Mouse (Mus musculus) hindbrain, embryonic 13.5 days (tissue): Measurements from ENCODE around the gene Dock2. TPM values are rescaled to one million over a fixed set of nuclear protein-coding genes. Genes with fewer than 3 reads are reported as not detected.

Source experiments
- ATAC-seq: fragments of 200-750 bp; cut with Nextera tagmentation; 2 replicates; pipeline ENCODE4 v1.8.0; 2017; ENCODE audit warnings: moderate TSS enrichment; ENCODE audit not compliant: low FRiP score
- H3K27ac ChIP-seq: fragments of 300-500 bp; sonication (generic); 2 replicates; pipeline ENCODE4 v1.5.1; 2015; ENCODE audit warnings: inconsistent platforms, mild to moderate bottlenecking, moderate library complexity
- H3K27me3 ChIP-seq: fragments of 300-500 bp; sonication (generic); 2 replicates; pipeline ENCODE4 v1.6.1; 2015; ENCODE audit warnings: mild to moderate bottlenecking, inconsistent platforms
- H3K36me3 ChIP-seq: fragments of 300-500 bp; sonication (generic); 2 replicates; pipeline ENCODE4 v1.6.1; 2015; ENCODE audit warnings: mild to moderate bottlenecking, inconsistent platforms
- H3K4me1 ChIP-seq: fragments of 300-500 bp; sonication (generic); replicated peaks from 2 replicates; pipeline ENCODE4 v1.6.1; 2015; ENCODE audit warnings: inconsistent platforms
- H3K4me2 ChIP-seq: fragments of 300-500 bp; sonication (generic); 2 replicates; pipeline ENCODE4 v1.6.1; 2015; ENCODE audit warnings: inconsistent platforms, mild to moderate bottlenecking, moderate library complexity
- H3K4me3 ChIP-seq: fragments of 300-500 bp; sonication (generic); 2 replicates; pipeline ENCODE4 v1.5.1; 2015; ENCODE audit warnings: mild to moderate bottlenecking, inconsistent platforms
- H3K9ac ChIP-seq: fragments of 300-500 bp; sonication (generic); 2 replicates; pipeline ENCODE4 v1.6.1; 2015; ENCODE audit warnings: mild to moderate bottlenecking, inconsistent platforms
- H3K9me3 ChIP-seq: fragments of 300-500 bp; sonication (generic); 2 replicates; pipeline ENCODE4 v1.6.1; 2016; ENCODE audit warnings: inconsistent platforms
- WGBS: fragments of 180-500 bp; shearing (Covaris S2); methylation state at CpG from one replicate; pipeline ENCODE4 v1.1.7; 2015; 5-methylcytosine and 5-hydroxymethylcytosine counted together
- polyA plus RNA-seq: library from polyadenylated mRNA; unstranded; fragments of >200 nt; fragmentation: Nextera tagmentation; extraction: Ambion mirVana; gene quantifications from 2 replicates; pipeline ENCODE4 v1.2.1, GENCODE M21; 2015

Gene Dock2
- polyA plus RNA-seq, 1 experiment from 2014 or later = 0.93 TPM

- no peak overlapping the region for H3K4me2 ChIP-seq
- 86% methylated on average over 8 of the region's 8 CpGs for WGBS
- H3K36me3 ChIP-seq = no peaks in the 10 kb centered on the region
- H3K27me3 ChIP-seq = no peaks in the 10 kb centered on the region
- no peak overlapping the region for H3K9ac ChIP-seq
- peaks cover 6% of the 10 kb centered on the region; the same call in 1 of the 2 replicates for H3K4me1 ChIP-seq
- H3K9me3 ChIP-seq = no peaks in the 10 kb centered on the region
- no peak overlapping the region for H3K4me3 ChIP-seq
- H3K27ac ChIP-seq = no peak overlapping the region
- no peak for ATAC-seq
Measured at GRCm38 (mm10) chr11:34401343-34401742, 382.3 kb downstream of the Dock2 start.

GRCm38 (mm10) chr11:34398555-34398954 lies 385.1 kb downstream of the Dock2 start:
- WGBS = 90% methylated on average over 2 of the region's 2 CpGs

GRCm38 (mm10) chr11:34397661-34398060 lies 386.0 kb downstream of the Dock2 start:
- Histone ChIP-seq H3K4me2 (no peak overlapping the region), H3K9me3 (no peaks in the 10 kb centered on the region), H3K27ac (no peak overlapping the region), H3K4me1 (0 out of 2 replicates have a peak, but pooled peaks cover 3% of the 10 kb centered on the region), H3K36me3 (no peaks in the 10 kb centered on the region), H3K9ac (no peak overlapping the region), H3K27me3 (no peaks in the 10 kb centered on the region), H3K4me3 (no peak overlapping the region)
- no peak for ATAC-seq
- 94% methylated on average over 5 of the region's 5 CpGs for WGBS

More at GRCm38 (mm10) chr11:34398555-34398954, 385.1 kb downstream of the Dock2 start:
- no peak overlapping the region for H3K4me3 ChIP-seq
- ATAC-seq = no peak
- no peak overlapping the region for H3K4me2 ChIP-seq
- H3K36me3 ChIP-seq = no peaks in the 10 kb centered on the region
- H3K9ac ChIP-seq = no peak overlapping the region
- H3K27ac ChIP-seq = no peak overlapping the region
- no peaks in the 10 kb centered on the region for H3K9me3 ChIP-seq
- no peaks in the 10 kb centered on the region for H3K27me3 ChIP-seq
- 0 out of 2 replicates have a peak, but pooled peaks cover 3% of the 10 kb centered on the region for H3K4me1 ChIP-seq

GRCm38 (mm10) chr11:34395802-34396201 lies 387.9 kb downstream of the Dock2 start:
- Histone ChIP-seq H3K27me3 (no peaks in the 10 kb centered on the region), H3K9ac (no peak overlapping the region), H3K4me2 (no peak overlapping the region), H3K4me1 (peaks cover 3% of the 10 kb centered on the region; the same call in 1 of the 2 replicates), H3K36me3 (no peaks in the 10 kb centered on the region), H3K27ac (no peak overlapping the region), H3K9me3 (no peaks in the 10 kb centered on the region), H3K4me3 (no peak overlapping the region)
- WGBS = 88% methylated on average over 3 of the region's 3 CpGs
- ATAC-seq = no peak

DNA sequence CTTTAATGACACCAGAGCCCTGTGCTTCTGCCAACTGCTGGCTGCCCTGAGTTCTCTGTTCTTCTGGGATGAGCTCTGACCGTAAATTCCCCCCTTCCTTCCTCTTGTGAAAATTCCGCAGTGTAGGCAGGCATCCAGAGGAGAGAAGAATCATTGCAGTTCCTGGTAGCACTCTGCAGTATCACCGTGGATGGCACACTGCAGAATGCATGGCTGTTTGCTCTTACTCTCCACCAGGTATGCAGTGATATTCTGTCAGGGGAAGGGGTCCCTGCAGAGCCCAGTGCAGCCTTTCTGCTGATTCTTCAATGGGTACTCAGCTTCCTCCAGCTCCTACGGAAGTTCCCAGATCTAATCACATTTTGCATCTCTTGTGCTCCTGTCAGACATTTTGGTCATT lies 391.6 kb downstream of the Dock2 start:
- H3K27me3 ChIP-seq = no peaks in the 10 kb centered on the region
- no peak overlapping the region for H3K4me3 ChIP-seq
- H3K36me3 ChIP-seq = no peaks in the 10 kb centered on the region
- H3K9ac ChIP-seq = no peak overlapping the region
- peaks cover 3% of the 10 kb centered on the region; the same call in 1 of the 2 replicates for H3K4me1 ChIP-seq
- no peaks in the 10 kb centered on the region for H3K9me3 ChIP-seq
- ATAC-seq = no peak
- no peak overlapping the region for H3K27ac ChIP-seq
- 65% methylated on average over 4 of the region's 4 CpGs for WGBS
- no peak overlapping the region for H3K4me2 ChIP-seq

- no peak overlapping the region for H3K4me2 ChIP-seq
- no peak overlapping the region for H3K9ac ChIP-seq
- H3K27me3 ChIP-seq = no peaks in the 10 kb centered on the region
- H3K4me3 ChIP-seq = no peak overlapping the region
- WGBS = 92% methylated on average over 6 of the region's 6 CpGs
- H3K36me3 ChIP-seq = no peaks in the 10 kb centered on the region
- H3K4me1 ChIP-seq = peaks cover 11% of the 10 kb centered on the region
- H3K27ac ChIP-seq = no peak overlapping the region
- no peak for ATAC-seq
- no peaks in the 10 kb centered on the region for H3K9me3 ChIP-seq
Measured at GRCm38 (mm10) chr11:34389261-34390116, 394.2 kb downstream of the Dock2 start.

- Histone ChIP-seq H3K27me3 (no peaks in the 10 kb centered on the region), H3K4me3 (no peak overlapping the region), H3K36me3 (no peaks in the 10 kb centered on the region), H3K27ac (peak overlapping the region; percentile 40), H3K4me2 (no peak overlapping the region), H3K9me3 (no peaks in the 10 kb centered on the region), H3K9ac (no peak overlapping the region), H3K4me1 (peaks cover 11% of the 10 kb centered on the region)
- ATAC-seq = peak; percentile 92
- whole genome bisulfite sequencing = 41% methylated on average over 1 of the region's 1 CpGs
Measured at GRCm38 (mm10) chr11:34385001-34385688, 398.5 kb downstream of the Dock2 start.

- H3K27ac ChIP-seq = no peak overlapping the region
- no peak overlapping the region for H3K9ac ChIP-seq
- no peaks in the 10 kb centered on the region for H3K27me3 ChIP-seq
- no peaks in the 10 kb centered on the region for H3K36me3 ChIP-seq
- H3K9me3 ChIP-seq = no peaks in the 10 kb centered on the region
- no peak overlapping the region for H3K4me3 ChIP-seq
- peaks cover 11% of the 10 kb centered on the region for H3K4me1 ChIP-seq
- ATAC-seq = no peak
- 77% methylated on average over 4 of the region's 4 CpGs for WGBS
- no peak overlapping the region for H3K4me2 ChIP-seq
Measured at GRCm38 (mm10) chr11:34384178-34384577, 399.5 kb downstream of the Dock2 start.

GRCm38 (mm10) chr11:34383501-34383900 lies 400.2 kb downstream of the Dock2 start:
- H3K4me3 ChIP-seq = no peak overlapping the region
- no peak overlapping the region for H3K9ac ChIP-seq
- no peaks in the 10 kb centered on the region for H3K27me3 ChIP-seq
- no peak for ATAC-seq
- no peaks in the 10 kb centered on the region for H3K9me3 ChIP-seq
- peaks cover 11% of the 10 kb centered on the region for H3K4me1 ChIP-seq
- no peak overlapping the region for H3K27ac ChIP-seq
- 92% methylated on average over 3 of the region's 3 CpGs for WGBS
- no peaks in the 10 kb centered on the region for H3K36me3 ChIP-seq
- no peak overlapping the region for H3K4me2 ChIP-seq

- Histone ChIP-seq H3K36me3 (no peaks in the 10 kb centered on the region), H3K4me1 (peaks cover 11% of the 10 kb centered on the region), H3K4me2 (no peak overlapping the region), H3K27me3 (no peaks in the 10 kb centered on the region), H3K9ac (no peak overlapping the region), H3K9me3 (no peaks in the 10 kb centered on the region), H3K4me3 (no peak overlapping the region), H3K27ac (peak overlapping the region; percentile 19; the same call in 1 of the 2 replicates)
- ATAC-seq = 0 out of 2 replicates have a peak, but pooled peaks have one; percentile 32
- WGBS = 49% methylated on average over 6 of the region's 6 CpGs
Measured at GRCm38 (mm10) chr11:34377649-34378048, 406.0 kb downstream of the Dock2 start.

- Histone ChIP-seq H3K4me2 (no peak overlapping the region), H3K9me3 (no peaks in the 10 kb centered on the region), H3K9ac (no peak overlapping the region), H3K4me3 (no peak overlapping the region), H3K27ac (no peak overlapping the region), H3K4me1 (peaks cover 11% of the 10 kb centered on the region), H3K36me3 (no peaks in the 10 kb centered on the region), H3K27me3 (no peaks in the 10 kb centered on the region)
- no peak for ATAC-seq
- WGBS = 80% methylated on average over 1 of the region's 1 CpGs
Measured at GRCm38 (mm10) chr11:34375557-34375956, 408.1 kb downstream of the Dock2 start.

GRCm38 (mm10) chr11:34372224-34372623 lies 411.5 kb downstream of the Dock2 start:
- no peaks in the 10 kb centered on the region for H3K27me3 ChIP-seq
- no peaks in the 10 kb centered on the region for H3K36me3 ChIP-seq
- H3K9ac ChIP-seq = no peak overlapping the region
- WGBS = 90% methylated on average over 4 of the region's 4 CpGs
- H3K9me3 ChIP-seq = no peaks in the 10 kb centered on the region
- no peak overlapping the region for H3K4me2 ChIP-seq
- no peak overlapping the region for H3K27ac ChIP-seq
- no peak overlapping the region for H3K4me3 ChIP-seq
- ATAC-seq = no peak
- H3K4me1 ChIP-seq = peaks cover 11% of the 10 kb centered on the region
